Mouse (Mus musculus) heart, postnatal 0 days (tissue): ENCODE measurements around the gene Ctdspl.

Experiments
- CTCF ChIP-seq: IDR thresholded peaks from 2 replicates; pipeline ENCODE4 v1.5.1; 2016; ENCODE audit warnings: antibody characterized with exemption, control low read depth, low read depth
- EP300 ChIP-seq: IDR thresholded peaks from 2 replicates; pipeline ENCODE4 v1.6.1; 2016; ENCODE audit warnings: antibody characterized with exemption, low read depth

DNA sequence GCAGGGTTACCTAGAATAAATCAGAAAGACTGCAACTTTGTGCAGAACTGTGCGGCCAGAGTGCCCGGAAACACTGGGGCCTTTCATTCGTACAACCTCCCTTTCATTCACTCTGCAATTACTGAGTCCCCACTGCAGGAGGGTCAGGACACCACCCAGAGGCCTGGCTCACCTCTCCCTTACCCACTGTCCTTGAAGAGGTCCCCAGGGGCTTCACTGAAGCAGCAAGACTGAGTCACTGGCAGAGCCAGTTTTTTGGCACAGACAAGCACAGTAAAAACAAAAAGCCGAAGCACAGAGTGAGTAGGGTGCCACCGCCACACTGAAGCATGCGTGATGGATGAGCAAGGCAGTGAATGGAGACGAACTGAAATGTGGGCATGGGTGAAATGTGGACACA, 163.2 kb downstream of the Ctdspl start:
- TF ChIP-seq CTCF, result no peak
- no peak for TF ChIP-seq EP300
